Mouse (Mus musculus): ENCODE data around the gene Ppp1r17. TPM values are rescaled to one million over a fixed set of nuclear protein-coding genes. Genes with fewer than 3 reads are reported as not detected.

Ppp1r17 gene
- polyA plus RNA-seq, 1 experiment from 2014 or later, result 5.1 TPM

- peaks cover 3% of the 10 kb centered on the region; the same call in 1 of the 2 replicates for H3K4me1 ChIP-seq
- H3K27me3 ChIP-seq (replicated peaks), result no peaks in the 10 kb centered on the region
- 28% methylated on average over 5 of the region's 5 CpGs for WGBS
- H3K9ac ChIP-seq, result no peak overlapping the region
- H3K4me2 ChIP-seq, result no peak overlapping the region
- no peak overlapping the region for H3K27ac ChIP-seq
- H3K36me3 ChIP-seq (replicated peaks), result no peaks in the 10 kb centered on the region
- peak; percentile 57 for ATAC-seq (replicated peaks)
- H3K9me3 ChIP-seq, result no peaks in the 10 kb centered on the region
- no peak overlapping the region for H3K4me3 ChIP-seq
Observed at GRCm38 (mm10) chr6:56044270-56044669, 27.0 kb downstream of the Ppp1r17 start.

- H3K4me2 ChIP-seq, result no peak overlapping the region
- WGBS, result 36% methylated on average over 1 of the region's 1 CpGs
- peak; percentile 48; the same call in 1 of the 2 replicates for ATAC-seq (replicated peaks)
- no peak overlapping the region for H3K27ac ChIP-seq
- H3K4me1 ChIP-seq, result peaks cover 3% of the 10 kb centered on the region; the same call in 1 of the 2 replicates
- no peak overlapping the region for H3K9ac ChIP-seq
- no peaks in the 10 kb centered on the region for H3K36me3 ChIP-seq (replicated peaks)
- H3K9me3 ChIP-seq, result no peaks in the 10 kb centered on the region
- H3K4me3 ChIP-seq, result no peak overlapping the region
- no peaks in the 10 kb centered on the region for H3K27me3 ChIP-seq (replicated peaks)
Observed at GRCm38 (mm10) chr6:56044716-56045115, 27.4 kb downstream of the Ppp1r17 start.

DNA sequence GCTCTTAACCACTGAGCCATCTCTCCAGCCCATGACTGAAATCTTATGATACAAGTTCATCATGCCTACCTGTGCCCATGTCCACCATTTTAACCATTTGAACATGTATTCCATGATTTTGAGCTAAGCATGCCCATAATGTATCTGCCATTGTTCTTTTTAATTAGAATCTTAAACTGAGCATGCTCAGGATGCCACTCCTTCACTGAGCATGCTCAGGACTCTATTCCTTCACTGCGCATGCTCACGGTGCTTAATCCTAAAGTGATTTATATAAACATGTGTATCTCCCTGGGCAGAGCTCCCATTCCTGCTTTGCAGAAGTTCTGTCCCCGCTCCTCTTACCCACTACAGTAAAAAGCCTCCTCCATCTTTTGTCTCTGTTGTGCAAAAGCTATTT, 31.3 kb downstream of the Ppp1r17 start:
- H3K36me3 ChIP-seq (replicated peaks), result no peaks in the 10 kb centered on the region
- no peak overlapping the region for H3K4me3 ChIP-seq

GRCm38 (mm10) chr6:56049104-56049503, 31.8 kb downstream of the Ppp1r17 start:
- H3K9ac ChIP-seq, result no peak overlapping the region
- H3K9me3 ChIP-seq, result no peaks in the 10 kb centered on the region
- ATAC-seq (replicated peaks), result peak; percentile 78
- peaks cover 3% of the 10 kb centered on the region; the same call in 1 of the 2 replicates for H3K4me1 ChIP-seq
- H3K27ac ChIP-seq, result no peak overlapping the region
- no peak overlapping the region for H3K4me3 ChIP-seq
- H3K27me3 ChIP-seq (replicated peaks), result no peaks in the 10 kb centered on the region
- WGBS, result 34% methylated on average over 4 of the region's 4 CpGs
- no peaks in the 10 kb centered on the region for H3K36me3 ChIP-seq (replicated peaks)
- no peak overlapping the region for H3K4me2 ChIP-seq

More for the DNA sequence above, 31.3 kb downstream of the Ppp1r17 start:
- Histone ChIP-seq H3K4me1 (peaks cover 3% of the 10 kb centered on the region; the same call in 1 of the 2 replicates), H3K9ac (no peak overlapping the region), H3K27ac (no peak overlapping the region), H3K4me2 (no peak overlapping the region), H3K9me3 (no peaks in the 10 kb centered on the region), H3K27me3 (replicated peaks) (no peaks in the 10 kb centered on the region)
- WGBS, result 85% methylated on average over 3 of the region's 3 CpGs
- ATAC-seq (replicated peaks), result peak; percentile 44

GRCm38 (mm10) chr6:56063736-56064135, 46.4 kb downstream of the Ppp1r17 start:
- Histone ChIP-seq H3K27ac (no peak overlapping the region), H3K27me3 (replicated peaks) (no peaks in the 10 kb centered on the region), H3K36me3 (replicated peaks) (no peaks in the 10 kb centered on the region), H3K4me1 (no peaks in the 10 kb centered on the region), H3K4me2 (no peak overlapping the region), H3K4me3 (no peak overlapping the region), H3K9me3 (no peaks in the 10 kb centered on the region), H3K9ac (no peak overlapping the region)
- ATAC-seq (replicated peaks), result no peak

DNA sequence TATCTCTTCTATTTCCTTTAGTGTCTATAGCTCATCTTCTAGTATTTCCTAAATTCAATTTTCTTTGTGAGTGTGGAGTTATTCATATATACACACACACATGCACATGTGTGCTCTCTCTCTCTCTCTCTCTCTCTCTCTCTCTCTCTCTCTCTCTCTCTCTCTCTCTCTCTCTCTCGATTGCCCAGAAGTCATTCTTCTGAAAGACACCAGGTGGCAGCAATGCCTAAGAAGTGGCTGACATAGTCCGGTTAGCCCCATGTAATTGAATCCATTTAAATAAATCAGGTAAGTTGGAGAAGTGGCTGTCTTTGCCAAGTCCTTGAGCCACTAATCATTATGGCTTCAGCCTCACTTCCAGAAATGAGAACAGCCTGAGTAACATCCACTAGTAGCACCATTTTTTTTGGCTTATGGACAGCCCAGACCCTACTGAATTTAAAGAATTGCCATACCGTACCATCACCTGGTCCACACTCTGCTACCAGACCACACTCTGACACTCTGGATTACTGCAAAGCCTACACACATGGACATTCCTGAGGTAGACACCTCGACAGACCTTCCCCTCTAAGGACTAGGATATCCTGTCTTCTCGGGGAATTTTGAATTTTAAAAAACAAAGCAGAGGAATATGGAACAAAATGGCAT, 49.5 kb downstream of the Ppp1r17 start:
- ATAC-seq (replicated peaks), result peak; percentile 91
- Histone ChIP-seq H3K9ac (no peak overlapping the region), H3K4me1 (no peaks in the 10 kb centered on the region), H3K27ac (no peak overlapping the region), H3K36me3 (replicated peaks) (no peaks in the 10 kb centered on the region), H3K27me3 (replicated peaks) (no peaks in the 10 kb centered on the region), H3K9me3 (no peaks in the 10 kb centered on the region), H3K4me3 (no peak overlapping the region), H3K4me2 (no peak overlapping the region)
- WGBS, result 45% methylated on average over 5 of the region's 5 CpGs

GRCm38 (mm10) chr6:56068516-56068915, 51.2 kb downstream of the Ppp1r17 start:
- no peaks in the 10 kb centered on the region for H3K27me3 ChIP-seq (replicated peaks)
- no peaks in the 10 kb centered on the region for H3K36me3 ChIP-seq (replicated peaks)
- H3K4me1 ChIP-seq, result no peaks in the 10 kb centered on the region
- H3K9me3 ChIP-seq, result no peaks in the 10 kb centered on the region
- H3K27ac ChIP-seq, result no peak overlapping the region
- H3K4me2 ChIP-seq, result no peak overlapping the region
- no peak overlapping the region for H3K9ac ChIP-seq
- no peak for ATAC-seq (replicated peaks)
- H3K4me3 ChIP-seq, result no peak overlapping the region

DNA sequence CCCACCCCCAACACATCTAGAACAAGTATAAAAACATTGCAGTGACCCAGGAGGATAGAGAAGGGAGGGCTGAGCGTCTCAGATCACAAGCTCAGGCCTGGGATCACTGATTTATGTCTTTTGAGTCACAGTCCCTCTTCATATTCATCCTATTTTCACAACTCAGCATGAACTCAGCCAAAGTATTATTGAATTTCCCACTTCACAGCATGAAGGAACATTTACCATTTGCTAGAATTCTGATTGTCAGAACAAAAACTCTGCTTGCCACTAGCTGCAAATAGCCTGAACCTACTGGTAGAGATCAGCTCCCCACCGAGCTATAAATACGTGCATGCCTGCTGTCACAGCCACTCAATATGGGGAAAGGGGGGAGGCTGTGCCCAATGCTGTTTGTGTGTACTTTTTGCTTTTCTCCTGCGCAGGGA, 59.1 kb downstream of the Ppp1r17 start:
- peak; percentile 54; the same call in 1 of the 2 replicates for ATAC-seq (replicated peaks)
- Histone ChIP-seq H3K9me3 (no peaks in the 10 kb centered on the region), H3K27ac (no peak overlapping the region), H3K9ac (no peak overlapping the region), H3K4me3 (no peak overlapping the region), H3K4me2 (no peak overlapping the region), H3K27me3 (replicated peaks) (no peaks in the 10 kb centered on the region), H3K4me1 (no peaks in the 10 kb centered on the region), H3K36me3 (replicated peaks) (no peaks in the 10 kb centered on the region)
- WGBS, result 28% methylated on average over 4 of the region's 4 CpGs

Other genes with a start within 250 kb of the Ppp1r17 start
- gene Itprid1, start 180.6 kb upstream of the Ppp1r17 start, polyA plus RNA-seq (2015; fragmentation: Nextera tagmentation; extraction: Ambion mirVana), result 0.08 TPM in 1 of 2 replicates, not detected in the other